Mouse (Mus musculus): ENCODE results near the gene Gtf2f2. TPM values are rescaled to one million over a fixed set of nuclear protein-coding genes. Genes with fewer than 3 reads are reported as not detected.

Gtf2f2 gene
- total RNA-seq, 2 experiments from 2014 or later = 14.8 to 15.5 TPM

GRCm38 (mm10) chr14:75850819-75851218 is 159.8 kb downstream of the Gtf2f2 start:
- DNase-seq (ENCODE audit: extremely low spot score in 1 of 2, low spot score in 2 of 2) = no peak
- intact Hi-C loops (cut with DNase I) = no loop called here
- no peak for TF ChIP-seq CTCF (IDR thresholded peaks at IDR 0.05)
- no peak overlapping the region for H3K4me3 ChIP-seq
- peak overlapping the region; percentile 80 for H3K27ac ChIP-seq

- peak in 1 of 2 experiments; percentile 59 for DNase-seq (ENCODE audit: extremely low spot score in 1 of 2, low spot score in 2 of 2)
- Histone ChIP-seq H3K27ac (peak overlapping the region; percentile 80), H3K4me3 (no peak overlapping the region)
- no peak for TF ChIP-seq CTCF (IDR thresholded peaks at IDR 0.05)
- intact Hi-C loops (cut with DNase I) = loop anchor here (10.0 kb wide), 1 partner anchor 565 kb away; the partner anchor contains the start of gene Tsc22d1
Observed at GRCm38 (mm10) chr14:75849842-75850568, 160.7 kb downstream of the Gtf2f2 start.

- no peak for TF ChIP-seq CTCF (IDR thresholded peaks at IDR 0.05)
- H3K27ac ChIP-seq = no peak overlapping the region
- intact Hi-C loops (cut with DNase I) = loop anchor here (10.0 kb wide), 1 partner anchor 566 kb away; the partner anchor contains the start of gene Tsc22d1
- no peak overlapping the region for H3K4me3 ChIP-seq
- no peak for DNase-seq (ENCODE audit: extremely low spot score in 1 of 2, low spot score in 2 of 2)
Observed at GRCm38 (mm10) chr14:75849236-75849635, 161.4 kb downstream of the Gtf2f2 start.

GRCm38 (mm10) chr14:75848482-75848881 is 162.2 kb downstream of the Gtf2f2 start:
- intact Hi-C loops (cut with DNase I) = loop anchor here (10.0 kb wide), 1 partner anchor 566 kb away; the partner anchor contains the start of gene Tsc22d1
- DNase-seq (ENCODE audit: extremely low spot score in 1 of 2, low spot score in 2 of 2) = no peak
- no peak for TF ChIP-seq CTCF (IDR thresholded peaks at IDR 0.05)
- Histone ChIP-seq H3K27ac (no peak overlapping the region), H3K4me3 (no peak overlapping the region)

GRCm38 (mm10) chr14:75847669-75848068 is 163.0 kb downstream of the Gtf2f2 start:
- intact Hi-C loops (cut with DNase I) = loop anchor here (10.0 kb wide), 1 partner anchor 567 kb away; the partner anchor contains the start of gene Tsc22d1
- DNase-seq (ENCODE audit: extremely low spot score in 1 of 2, low spot score in 2 of 2) = no peak
- Histone ChIP-seq H3K27ac (no peak overlapping the region), H3K4me3 (peak overlapping the region; percentile 98)
- TF ChIP-seq CTCF (IDR thresholded peaks at IDR 0.05) = no peak

Other genes starting within 250 kb of the Gtf2f2 start
- 10 to 100 TPM; 10.6 to 12.2 TPM for gene Slc25a30, start 223.8 kb downstream of the Gtf2f2 start, total RNA-seq (2021)
- 100 to 1,000 TPM; 975 to 978 TPM for gene Tpt1, start 165.8 kb downstream of the Gtf2f2 start, total RNA-seq (2021)
- gene Kctd4, start 55.9 kb downstream of the Gtf2f2 start, total RNA-seq (2021) = 10 to 100 TPM; 18.6 to 19.7 TPM
- 10 to 100 TPM; 23.2 to 23.6 TPM for gene Gpalpp1, start 99.9 kb upstream of the Gtf2f2 start, total RNA-seq (2021)
- gene Nufip1, start 100.0 kb upstream of the Gtf2f2 start, total RNA-seq (2021) = 1 to 10 TPM; 8.2 to 8.4 TPM